20 mouse cellular contexts compared by ENCODE assay signal in genomic region chr1:160574039-160574438, GRCm38 (mm10).
DNase-seq lines count a peak whose midpoint lies in the region; ATAC-seq and TF ChIP-seq lines count a peak whose summit lies in the region.
"Had no signal": no experiment of that assay in that cellular context is flagged by ENCODE, and none has a peak within 500 bp of the region (broad histone marks: within the 10 kb centered on the region; RNA-seq: fewer than 3 reads in every experiment).

No protein-coding gene starts in this region.

- H3K4me2 ChIP-seq in forebrain, embryonic 14.5 days (ENCODE audit: low read length): no peak overlapping the region
- no peak overlapping the region for H3K4me2 ChIP-seq in forebrain, embryonic 16.5 days (ENCODE audit: low read length)
- H3K4me2 ChIP-seq in neural tube, embryonic 13.5 days: no peak overlapping the region
- H3K4me2 ChIP-seq in myocyte (ENCODE audit: low read depth): no peak overlapping the region
- H3K4me2 ChIP-seq: embryonic facial prominence, embryonic 13.5 days; heart, embryonic 11.5 days; heart, embryonic 15.5 days; hindbrain, embryonic 13.5 days had no signal

- no peak overlapping the region for H3K4me3 ChIP-seq in forebrain, embryonic 14.5 days (ENCODE audit: low read depth, low read length)
- H3K4me3 ChIP-seq in forebrain, embryonic 16.5 days (replicated peaks; ENCODE audit: low read length): no peak overlapping the region
- H3K4me3 ChIP-seq in neural tube, embryonic 13.5 days: no peak overlapping the region
- H3K4me3 ChIP-seq in myocyte: no peak overlapping the region
- no peak overlapping the region for H3K4me3 ChIP-seq in cerebellum, adult 2 months (replicated peaks; ENCODE audit: insufficient read depth, low read depth, low read length)
- H3K4me3 ChIP-seq: embryonic facial prominence, embryonic 13.5 days; heart, adult 2 months; heart, embryonic 15.5 days; hindbrain, embryonic 13.5 days had no signal

- no peak overlapping the region for H3K27ac ChIP-seq in forebrain, embryonic 14.5 days (ENCODE audit: low read depth, low read length)
- no peak overlapping the region for H3K27ac ChIP-seq in forebrain, embryonic 16.5 days (ENCODE audit: low read length)
- H3K27ac ChIP-seq in neural tube, embryonic 13.5 days (replicated peaks): no peak overlapping the region
- no peak overlapping the region for H3K27ac ChIP-seq in cerebellum, adult 2 months (ENCODE audit: insufficient read depth, low read length)
- H3K27ac ChIP-seq: embryonic facial prominence, embryonic 13.5 days; heart, adult 2 months; heart, embryonic 15.5 days; hindbrain, embryonic 13.5 days had no signal

- no peaks in the 10 kb centered on the region for H3K4me1 ChIP-seq in forebrain, embryonic 14.5 days (ENCODE audit: control insufficient read depth, insufficient read depth, low read length)
- no peaks in the 10 kb centered on the region for H3K4me1 ChIP-seq in forebrain, embryonic 16.5 days (replicated peaks; ENCODE audit: control insufficient read depth, insufficient read depth, low read length)
- peaks cover 5% of the 10 kb centered on the region; the same call in 1 of the 2 replicates for H3K4me1 ChIP-seq in neural tube, embryonic 13.5 days (replicated peaks)
- no peaks in the 10 kb centered on the region for H3K4me1 ChIP-seq in cerebellum, adult 2 months (ENCODE audit: control insufficient read depth, insufficient read depth, low read length)
- H3K4me1 ChIP-seq: embryonic facial prominence, embryonic 13.5 days; heart, embryonic 15.5 days; hindbrain, embryonic 13.5 days had no signal

- 70% methylated on average over 4 of the region's 4 CpGs for whole genome bisulfite sequencing in forebrain, embryonic 14.5 days
- 63% methylated on average over 4 of the region's 4 CpGs for WGBS in forebrain, embryonic 16.5 days
- 66% methylated on average over 4 of the region's 4 CpGs for WGBS in neural tube, embryonic 13.5 days
- WGBS in cerebellum, adult 2 months: 53% methylated on average over 4 of the region's 4 CpGs

- H3ac ChIP-seq in myocyte (ENCODE audit: control insufficient read depth, insufficient read length): no peak overlapping the region

- no peaks in the 10 kb centered on the region for H3K27me3 ChIP-seq in forebrain, embryonic 14.5 days (replicated peaks; ENCODE audit: control insufficient read depth, insufficient read depth, low read length)
- no peaks in the 10 kb centered on the region for H3K27me3 ChIP-seq in forebrain, embryonic 16.5 days (replicated peaks; ENCODE audit: control insufficient read depth, insufficient read depth, low read length)
- H3K27me3 ChIP-seq in neural tube, embryonic 13.5 days: no peaks in the 10 kb centered on the region
- no peaks in the 10 kb centered on the region for H3K27me3 ChIP-seq in myocyte (ENCODE audit: control insufficient read depth, insufficient read depth, insufficient read length)
- no peaks in the 10 kb centered on the region for H3K27me3 ChIP-seq in cerebellum, adult 2 months (ENCODE audit: control insufficient read depth, insufficient read depth, low read length)
- H3K27me3 ChIP-seq: embryonic facial prominence, embryonic 13.5 days; heart, embryonic 15.5 days; hindbrain, embryonic 13.5 days had no signal

- no peaks in the 10 kb centered on the region for H3K36me3 ChIP-seq in forebrain, embryonic 14.5 days (ENCODE audit: control insufficient read depth, insufficient read depth, low read length)
- H3K36me3 ChIP-seq in forebrain, embryonic 16.5 days (ENCODE audit: control insufficient read depth, insufficient read depth): no peaks in the 10 kb centered on the region
- no peaks in the 10 kb centered on the region for H3K36me3 ChIP-seq in neural tube, embryonic 13.5 days
- H3K36me3 ChIP-seq in myocyte (ENCODE audit: control insufficient read depth, insufficient read depth): no peaks in the 10 kb centered on the region
- H3K36me3 ChIP-seq: embryonic facial prominence, embryonic 13.5 days; heart, embryonic 15.5 days; hindbrain, embryonic 13.5 days had no signal

- no peak for TF ChIP-seq POLR2A in myocyte (IDR thresholded peaks at IDR 0.05; ENCODE audit: insufficient read length, low read depth)
- TF ChIP-seq POLR2A in cerebellum, adult 2 months (IDR thresholded peaks at IDR 0.05; ENCODE audit: borderline replicate concordance, insufficient read depth, low read length): no peak

- DNase-seq in forebrain, embryonic 14.5 days (ENCODE audit: low spot score): peak; percentile 5
- DNase-seq in neural tube, embryonic 10.5 days (ENCODE audit: extremely low spot score, low spot score): no peak
- no peak for DNase-seq in cerebellum, adult 2 months
- no peak for DNase-seq in heart, adult 18-20 months
- DNase-seq: adrenal gland, adult 8-10 months; adrenal gland, postnatal 36 days; cerebellum, adult 8-10 months; cerebellum, postnatal 25 days; forebrain, postnatal 0 days; gastrocnemius, postnatal 10 days; heart, adult 2 months; heart, postnatal 14 days had no signal

- H3K79me2 ChIP-seq in myocyte (ENCODE audit: control insufficient read depth, insufficient read depth): no peaks in the 10 kb centered on the region

- H3K9me3 ChIP-seq in forebrain, embryonic 14.5 days (replicated peaks; ENCODE audit: control insufficient read depth, low read length): no peaks in the 10 kb centered on the region
- no peaks in the 10 kb centered on the region for H3K9me3 ChIP-seq in forebrain, embryonic 16.5 days (ENCODE audit: control insufficient read depth, low read length)
- H3K9me3 ChIP-seq in neural tube, embryonic 13.5 days: no peaks in the 10 kb centered on the region
- H3K9me3 ChIP-seq: embryonic facial prominence, embryonic 13.5 days; heart, embryonic 15.5 days; hindbrain, embryonic 13.5 days had no signal

- H3K9ac ChIP-seq in forebrain, embryonic 14.5 days (ENCODE audit: low read length): no peak overlapping the region
- no peak overlapping the region for H3K9ac ChIP-seq in forebrain, embryonic 16.5 days (replicated peaks; ENCODE audit: low read depth, low read length)
- H3K9ac ChIP-seq in neural tube, embryonic 13.5 days: no peak overlapping the region
- H3K9ac ChIP-seq: embryonic facial prominence, embryonic 13.5 days; forebrain, postnatal 0 days; heart, embryonic 15.5 days; hindbrain, embryonic 13.5 days had no signal

- no peak for ATAC-seq in forebrain, embryonic 14.5 days
- no peak for ATAC-seq in forebrain, embryonic 16.5 days
- ATAC-seq in neural tube, embryonic 13.5 days (ENCODE audit: low read depth): 0 out of 2 replicates have a peak, but pooled peaks have one; percentile 56
- ATAC-seq: forebrain, postnatal 0 days; intestine, postnatal 0 days had no signal

- no peak for TF ChIP-seq CTCF in cerebellum, adult 2 months (IDR thresholded peaks at IDR 0.05; ENCODE audit: borderline replicate concordance, insufficient read depth, low read depth, low read length)

TF ChIP-seq in myocyte, 11 proteins besides CTCF, POLR2A, EP300 and RAD21:
- no peak for TF ChIP-seq REST (IDR thresholded peaks at IDR 0.05; ENCODE audit: insufficient read depth, insufficient read length)
- peak in 2 of 3 experiments; percentile 7 to 68 for TF ChIP-seq MYOG (IDR thresholded peaks at IDR 0.05; ENCODE audit: control insufficient read depth in 1 of 3, insufficient read depth in 1 of 3, insufficient read length in 2 of 3, low read depth in 2 of 3)
- TF ChIP-seq MYOD1 (IDR thresholded peaks at IDR 0.05; ENCODE audit: control insufficient read depth in 1 of 3, insufficient read length in 2 of 3, low read depth in 2 of 3): peak in 2 of 3 experiments; percentile 15 to 65
